Mouse (Mus musculus): ENCODE data around the gene Zc3h8. TPM values are rescaled to one million over a fixed set of nuclear protein-coding genes. Genes with fewer than 3 reads are reported as not detected.

The Zc3h8 gene
- polyA plus RNA-seq, 1 experiment from 2014 or later = 10.8 TPM

Small RNA genes within 50 kb of the gene (microRNA-seq; reads per million reads assigned to microRNA genes)
- not detected for gene Gm22859

Other genes starting within 250 kb of the Zc3h8 start
- gene Mertk, start 245.1 kb downstream of the Zc3h8 start, polyA plus RNA-seq (2014; fragmentation: Nextera tagmentation; extraction: Ambion mirVana) = 7.3 and 10.3 TPM in 2 replicates
- gene Tmem87b, start 126.0 kb downstream of the Zc3h8 start, polyA plus RNA-seq (2014; fragmentation: Nextera tagmentation; extraction: Ambion mirVana) = 14.8 and 31.8 TPM in 2 replicates
- 3.3 and 4.7 TPM in 2 replicates for gene Fbln7, start 81.1 kb downstream of the Zc3h8 start, polyA plus RNA-seq (2014; fragmentation: Nextera tagmentation; extraction: Ambion mirVana)
- gene Zc3h6, start 23.3 kb upstream of the Zc3h8 start, polyA plus RNA-seq (2014; fragmentation: Nextera tagmentation; extraction: Ambion mirVana) = 1.5 and 1.8 TPM in 2 replicates
- 14.1 and 14.6 TPM in 2 replicates for gene Gm10762, start 23.6 kb upstream of the Zc3h8 start, polyA plus RNA-seq (2014; fragmentation: Nextera tagmentation; extraction: Ambion mirVana)
- gene Vinac1, start 104.1 kb upstream of the Zc3h8 start, polyA plus RNA-seq (2014; fragmentation: Nextera tagmentation; extraction: Ambion mirVana) = not detected in 2 replicates
- gene Ttl, start 121.9 kb upstream of the Zc3h8 start, polyA plus RNA-seq (2014; fragmentation: Nextera tagmentation; extraction: Ambion mirVana) = 12.2 and 20.5 TPM in 2 replicates
- gene Polr1b, start 156.9 kb upstream of the Zc3h8 start, polyA plus RNA-seq (2014; fragmentation: Nextera tagmentation; extraction: Ambion mirVana) = 12.8 and 31.1 TPM in 2 replicates
- 26.8 and 26.9 TPM in 2 replicates for gene Chchd5, start 185.6 kb upstream of the Zc3h8 start, polyA plus RNA-seq (2014; fragmentation: Nextera tagmentation; extraction: Ambion mirVana)

Data from kidney, embryonic 14.5 days (tissue).